Comparison of ENCODE assay signal across 21 mouse cellular contexts in genomic region chr16:45006971-45007370, GRCm38 (mm10).
DNase-seq lines count a peak whose midpoint lies in the region; TF ChIP-seq lines count a peak whose summit lies in the region.
"Had no signal": no experiment of that assay in that cellular context is flagged by ENCODE, and none has a peak within 500 bp of the region (broad histone marks: within the 10 kb centered on the region; RNA-seq: fewer than 3 reads in every experiment).

No protein-coding gene starts in this region.

- peaks cover 9% of the 10 kb centered on the region for H3K4me1 ChIP-seq in spleen, adult 2 months (ENCODE audit: control insufficient read depth, insufficient read depth, insufficient read length)
- H3K4me1 ChIP-seq in cortical plate, adult 2 months (ENCODE audit: control insufficient read depth, insufficient read depth, low read length) = peaks cover 1% of the 10 kb centered on the region; the same call in 1 of the 2 replicates
- peaks cover 3% of the 10 kb centered on the region; the same call in 1 of the 2 replicates for H3K4me1 ChIP-seq in embryonic facial prominence, embryonic 10.5 days
- H3K4me1 ChIP-seq in heart, embryonic 10.5 days = no peaks in the 10 kb centered on the region
- H3K4me1 ChIP-seq: embryonic facial prominence, embryonic 12.5 days; limb, embryonic 12.5 days; midbrain, embryonic 13.5 days had no signal

- peak in 1 of 2 experiments; percentile 34 for DNase-seq in spleen, adult 2 months (ENCODE audit: low read depth in 1 of 2, low spot score in 2 of 2)
- DNase-seq in spleen, adult 12 weeks (ENCODE audit: low spot score) = no peak
- peak; percentile 82 for DNase-seq in naive thymus-derived CD4-positive, alpha-beta T cell, adult 2 months (ENCODE audit: low read depth)
- DNase-seq in thymus, postnatal 36 days = peak; percentile 18 to 22
- DNase-seq in embryonic facial prominence, embryonic 10.5 days (ENCODE audit: low spot score) = no peak
- DNase-seq in heart, embryonic 10.5 days (ENCODE audit: low spot score) = no peak
- no peak for DNase-seq in adrenal gland, postnatal 36 days
- DNase-seq: adrenal gland, adult 8-10 months; cerebellum, adult 8-10 months; cerebellum, postnatal 25 days; kidney, postnatal 14 days; lung, postnatal 4 days; retina, postnatal 1 day; right cerebral cortex, postnatal 14 days had no signal

- no peak overlapping the region for H3K4me3 ChIP-seq in spleen, adult 2 months (ENCODE audit: extremely low read depth, insufficient read depth, insufficient read length)
- no peak overlapping the region for H3K4me3 ChIP-seq in cortical plate, adult 2 months (ENCODE audit: insufficient read depth, low read length)
- H3K4me3 ChIP-seq in embryonic facial prominence, embryonic 10.5 days = no peak overlapping the region
- H3K4me3 ChIP-seq in heart, embryonic 10.5 days = no peak overlapping the region
- H3K4me3 ChIP-seq: embryonic facial prominence, embryonic 12.5 days; forebrain, embryonic 10.5 days; left cerebral cortex, adult 2 months; limb, embryonic 12.5 days; midbrain, embryonic 13.5 days had no signal

- no peak for TF ChIP-seq POLR2A in spleen, adult 2 months (IDR thresholded peaks at IDR 0.05; ENCODE audit: low read depth, low read length)
- no peak for TF ChIP-seq POLR2A in cortical plate, adult 2 months (IDR thresholded peaks at IDR 0.05; ENCODE audit: extremely low read depth, insufficient read depth, low read length)

- H3K27me3 ChIP-seq in spleen, adult 2 months (ENCODE audit: control insufficient read depth, insufficient read depth, low read length) = no peaks in the 10 kb centered on the region
- H3K27me3 ChIP-seq in embryonic facial prominence, embryonic 10.5 days (replicated peaks; ENCODE audit: low read depth, poor library complexity, severe bottlenecking) = no peaks in the 10 kb centered on the region
- H3K27me3 ChIP-seq in heart, embryonic 10.5 days (ENCODE audit: insufficient read depth, poor library complexity, severe bottlenecking) = no peaks in the 10 kb centered on the region
- H3K27me3 ChIP-seq: embryonic facial prominence, embryonic 12.5 days; limb, embryonic 12.5 days; midbrain, embryonic 13.5 days had no signal

- H3K27ac ChIP-seq in spleen, adult 2 months (ENCODE audit: insufficient read depth, low read length) = peak overlapping the region; percentile 22; the same call in 1 of the 2 replicates
- 0 out of 2 replicates have a peak overlapping the region, but pooled peaks have one; percentile 23 for H3K27ac ChIP-seq in cortical plate, adult 2 months (ENCODE audit: insufficient read depth, low read length)
- H3K27ac ChIP-seq in embryonic facial prominence, embryonic 10.5 days (replicated peaks) = no peak overlapping the region
- no peak overlapping the region for H3K27ac ChIP-seq in heart, embryonic 10.5 days
- H3K27ac ChIP-seq: embryonic facial prominence, embryonic 12.5 days; forebrain, embryonic 10.5 days; hindbrain, postnatal 0 days; left cerebral cortex, adult 2 months; limb, embryonic 12.5 days; midbrain, embryonic 13.5 days had no signal

- H3K9me3 ChIP-seq in embryonic facial prominence, embryonic 10.5 days = no peaks in the 10 kb centered on the region
- H3K9me3 ChIP-seq in heart, embryonic 10.5 days = no peaks in the 10 kb centered on the region
- H3K9me3 ChIP-seq: embryonic facial prominence, embryonic 12.5 days; forebrain, embryonic 10.5 days; limb, embryonic 12.5 days; midbrain, embryonic 13.5 days had no signal

- H3K36me3 ChIP-seq in spleen, adult 2 months (ENCODE audit: control insufficient read depth, insufficient read depth, low read length) = no peaks in the 10 kb centered on the region
- H3K36me3 ChIP-seq in embryonic facial prominence, embryonic 10.5 days (replicated peaks) = no peaks in the 10 kb centered on the region
- no peaks in the 10 kb centered on the region for H3K36me3 ChIP-seq in heart, embryonic 10.5 days
- H3K36me3 ChIP-seq: embryonic facial prominence, embryonic 12.5 days; forebrain, embryonic 10.5 days; limb, embryonic 12.5 days; midbrain, embryonic 13.5 days had no signal

- WGBS in spleen, adult 2 months = 38% methylated on average over 2 of the region's 2 CpGs
- WGBS in embryonic facial prominence, embryonic 10.5 days = 63% methylated on average over 2 of the region's 2 CpGs
- WGBS in heart, embryonic 10.5 days = 53% methylated on average over 2 of the region's 2 CpGs

- no peak for TF ChIP-seq CTCF in spleen, adult 2 months (IDR thresholded peaks at IDR 0.05; ENCODE audit: extremely low read depth, insufficient read depth, insufficient read length, insufficient replicate concordance)
- TF ChIP-seq CTCF in cortical plate, adult 2 months (IDR thresholded peaks at IDR 0.05; ENCODE audit: extremely low read depth, insufficient read depth, low read length) = no peak

Comparison
In these comparisons a context has a peak if more than half of its experiments do, and no peak if none do; other contexts are left out.
1. DNase-seq: peak in naive thymus-derived CD4-positive, alpha-beta T cell, adult 2 months (single experiment) and thymus, postnatal 36 days (2 of 2); none in spleen, adult 12 weeks (single experiment), embryonic facial prominence, embryonic 10.5 days (single experiment), heart, embryonic 10.5 days (single experiment) and adrenal gland, postnatal 36 days (0 of 2).
2. H3K27ac ChIP-seq: peak in spleen, adult 2 months (single experiment) and cortical plate, adult 2 months (single experiment); none in embryonic facial prominence, embryonic 10.5 days (single experiment) and heart, embryonic 10.5 days (single experiment).